13 mouse cellular contexts compared by ENCODE assay signal in the genomic region with DNA sequence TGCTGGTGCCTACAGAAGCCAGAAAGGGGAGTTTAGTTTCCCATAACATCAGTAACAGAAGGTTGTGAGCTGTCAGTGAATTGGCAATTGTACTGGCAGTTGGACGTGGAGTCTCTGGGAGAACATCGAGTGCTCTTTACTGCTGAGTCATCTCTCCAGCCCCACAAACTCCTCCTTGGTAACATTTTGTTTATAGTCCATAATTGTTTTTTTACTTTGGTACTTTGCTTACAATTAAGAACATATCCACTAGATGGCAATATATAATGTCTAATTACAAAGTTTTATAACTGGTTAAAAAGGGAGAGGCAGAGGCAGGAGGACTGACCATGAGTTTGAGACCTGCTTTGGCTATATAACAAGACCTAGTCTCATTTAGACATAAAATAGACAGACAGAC.
"Had no signal": no experiment of that assay in that cellular context is flagged by ENCODE, and none has a peak within 500 bp of the region (broad histone marks: within the 10 kb centered on the region; RNA-seq: fewer than 3 reads in every experiment).

No protein-coding gene starts in this region.

- DNase-seq: kidney, adult 8-10 months; kidney, postnatal 25 days; lung, postnatal 14 days; midbrain, embryonic 14.5 days; right cerebral cortex, adult 18-20 months; right cerebral cortex, postnatal 25 days had no signal

- H3K4me1 ChIP-seq: limb, embryonic 10.5 days; lung, embryonic 15.5 days had no signal

- H3K4me3 ChIP-seq: limb, embryonic 10.5 days; lung, embryonic 15.5 days; midbrain, embryonic 10.5 days; myocyte; neural tube, embryonic 15.5 days had no signal

- H3K9me3 ChIP-seq: limb, embryonic 10.5 days; lung, embryonic 15.5 days; midbrain, embryonic 10.5 days; neural tube, embryonic 15.5 days had no signal

- H3K4me2 ChIP-seq: liver, embryonic 11.5 days; lung, embryonic 15.5 days; neural tube, embryonic 15.5 days had no signal

- H3K36me3 ChIP-seq: limb, embryonic 10.5 days; lung, embryonic 15.5 days; midbrain, embryonic 10.5 days; neural tube, embryonic 15.5 days had no signal

- H3K9ac ChIP-seq: lung, embryonic 15.5 days; neural tube, embryonic 15.5 days had no signal

- H3K27me3 ChIP-seq: lung, embryonic 15.5 days; neural tube, embryonic 15.5 days had no signal

- H3K27ac ChIP-seq: limb, embryonic 10.5 days; lung, embryonic 15.5 days; macrophage; midbrain, embryonic 10.5 days; neural tube, embryonic 15.5 days had no signal
